Mouse (Mus musculus) adrenal gland, postnatal 4 days (tissue): Measurements from ENCODE around the gene Slc22a5. TPM values are rescaled to one million over a fixed set of nuclear protein-coding genes. Genes with fewer than 3 reads are reported as not detected.
"Not testable (repeated sequence)": the region's sequence is repeated elsewhere in the genome, so short reads cannot be mapped to it uniquely, and the experiment has no call there.

Experiments used
- DNase-seq, 2 experiments: peaks; one replicate each; pipeline ENCODE4 v3.0.0; 2021 to 2022; ENCODE audit warnings: low spot score in 2 of 2, mixed read lengths in 2 of 2
- total RNA-seq, 2 experiments: library from RNA; stranded (reverse); gene quantifications; 2 replicates each; pipeline ENCODE4 v1.2.3; 2021

The Slc22a5 gene
- total RNA-seq, 2 experiments from 2014 or later = 22.0 to 31.1 TPM

GRCm38 (mm10) chr11:53889091-53889645 lies 2.3 kb downstream of the Slc22a5 start:
- DNase-seq = no peak

- DNase-seq = no peak
Observed at GRCm38 (mm10) chr11:53888242-53888641, 3.2 kb downstream of the Slc22a5 start.

GRCm38 (mm10) chr11:53883287-53883686 lies 8.2 kb downstream of the Slc22a5 start:
- DNase-seq = no peak

- not testable (repeated sequence) for DNase-seq
Observed at GRCm38 (mm10) chr11:53878096-53878495, 13.4 kb downstream of the Slc22a5 start.

- DNase-seq = no peak
Observed at GRCm38 (mm10) chr11:53876488-53876887, 15.0 kb downstream of the Slc22a5 start.

- no peak for DNase-seq
Observed at GRCm38 (mm10) chr11:53874706-53875105, 16.8 kb downstream of the Slc22a5 start.

- DNase-seq = not testable (repeated sequence)
Observed at GRCm38 (mm10) chr11:53873909-53874704, 17.4 kb downstream of the Slc22a5 start.

- DNase-seq = no peak
Observed at GRCm38 (mm10) chr11:53871786-53872507, 19.5 kb downstream of the Slc22a5 start.

GRCm38 (mm10) chr11:53869172-53869571 lies 22.3 kb downstream of the Slc22a5 start:
- DNase-seq = no peak

GRCm38 (mm10) chr11:53868323-53868722 lies 23.1 kb downstream of the Slc22a5 start:
- not testable (repeated sequence) for DNase-seq

- not testable (repeated sequence) for DNase-seq
Observed at GRCm38 (mm10) chr11:53864724-53865310, 26.6 kb downstream of the Slc22a5 start.

- not testable (repeated sequence) for DNase-seq
Observed at GRCm38 (mm10) chr11:53860944-53861343, 30.5 kb downstream of the Slc22a5 start.

- DNase-seq = peak; percentile 25 to 38
Observed at GRCm38 (mm10) chr11:53858761-53859580, 32.5 kb downstream of the Slc22a5 start, which contains the start of gene Gm12216. Gene Gm12216 (minus strand): TSS chr11:53859256.

- no peak for DNase-seq
Observed at GRCm38 (mm10) chr11:53858058-53858760, 33.3 kb downstream of the Slc22a5 start.

- no peak for DNase-seq
Observed at GRCm38 (mm10) chr11:53853665-53854064, 37.8 kb downstream of the Slc22a5 start.

GRCm38 (mm10) chr11:53851795-53852194 lies 39.7 kb downstream of the Slc22a5 start:
- DNase-seq = no peak

- DNase-seq = peak; percentile 37 to 68
Observed at GRCm38 (mm10) chr11:53849588-53850320, 41.7 kb downstream of the Slc22a5 start.

- no peak for DNase-seq
Observed at GRCm38 (mm10) chr11:53845680-53846079, 45.8 kb downstream of the Slc22a5 start.

- no peak for DNase-seq
Observed at GRCm38 (mm10) chr11:53843106-53843505, 48.4 kb downstream of the Slc22a5 start.
